Mouse (Mus musculus) embryonic facial prominence, embryonic 10.5 days (tissue): ENCODE results near the gene Rxfp1. TPM values are rescaled to one million over a fixed set of nuclear protein-coding genes. Genes with fewer than 3 reads are reported as not detected.
A peak's percentile ranks its signal among the peaks of the same experiment; 100 is the strongest.
"Not testable (repeated sequence)": the region's sequence is repeated elsewhere in the genome, so short reads cannot be mapped to it uniquely, and the experiment has no call there.

Source experiments
- DNase-seq: peaks from one replicate; pipeline ENCODE4 v3.0.0-alpha.2; 2017; ENCODE audit warnings: low spot score
- H3K27ac ChIP-seq: fragments of 300-500 bp; sonication (generic); replicated peaks from 2 replicates; pipeline ENCODE4 v1.5.1; 2016; ENCODE audit warnings: mild to moderate bottlenecking
- H3K27me3 ChIP-seq: fragments of 300-500 bp; sonication (generic); replicated peaks from 2 replicates; pipeline ENCODE4 v1.6.1; 2016; ENCODE audit warnings: low read depth, mild to moderate bottlenecking; ENCODE audit not compliant: poor library complexity, severe bottlenecking
- H3K36me3 ChIP-seq: fragments of 300-500 bp; sonication (generic); replicated peaks from 2 replicates; pipeline ENCODE4 v1.6.1; 2016; ENCODE audit warnings: mild to moderate bottlenecking, moderate library complexity
- H3K4me1 ChIP-seq: fragments of 300-500 bp; sonication (generic); 2 replicates; pipeline ENCODE4 v1.6.1; 2016
- H3K4me3 ChIP-seq: fragments of 300-500 bp; sonication (generic); 2 replicates; pipeline ENCODE4 v1.5.1; 2016; ENCODE audit warnings: mild to moderate bottlenecking, moderate library complexity
- H3K9me3 ChIP-seq: fragments of 300-500 bp; sonication (generic); 2 replicates; pipeline ENCODE4 v1.6.1; 2016; ENCODE audit warnings: mild to moderate bottlenecking
- WGBS: fragments of 180-500 bp; shearing (Covaris S2); methylation state at CpG from one replicate; pipeline ENCODE4 v1.1.7; 2016; 5-methylcytosine and 5-hydroxymethylcytosine counted together
- polyA plus RNA-seq: library from polyadenylated mRNA; unstranded; fragments of >200 nt; fragmentation: Nextera tagmentation; extraction: Ambion mirVana; gene quantifications from 2 replicates; pipeline ENCODE4 v1.2.1, GENCODE M21; 2016

Rxfp1 gene
- polyA plus RNA-seq, 1 experiment from 2014 or later, result 0.15 TPM

DNA sequence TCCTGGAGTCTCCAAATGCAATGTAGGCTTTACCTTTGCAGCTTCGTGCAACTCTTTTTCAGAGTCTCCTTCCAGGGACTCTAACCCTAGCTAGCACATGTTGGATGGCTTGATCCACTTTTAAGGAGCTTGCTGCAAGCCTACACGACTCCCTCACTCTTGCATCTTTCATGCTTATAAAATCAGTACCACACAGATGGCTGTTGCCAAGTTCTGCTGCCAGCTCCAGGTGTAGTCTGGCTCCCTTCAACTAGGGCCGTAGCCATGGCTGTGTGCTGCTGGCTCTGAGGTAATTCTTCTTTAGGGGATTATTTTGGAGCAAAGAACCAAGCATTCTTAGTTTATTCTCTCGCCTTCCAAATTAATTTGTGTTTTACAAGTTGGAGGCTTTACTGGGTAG is 34.5 kb downstream of the Rxfp1 start:
- Histone ChIP-seq H3K36me3 (no peaks in the 10 kb centered on the region), H3K27me3 (no peaks in the 10 kb centered on the region), H3K27ac (no peak overlapping the region), H3K4me1 (no peaks in the 10 kb centered on the region), H3K4me3 (no peak overlapping the region), H3K9me3 (no peaks in the 10 kb centered on the region)
- WGBS, result 83% methylated on average over 4 of the region's 4 CpGs
- DNase-seq, result no peak

DNA sequence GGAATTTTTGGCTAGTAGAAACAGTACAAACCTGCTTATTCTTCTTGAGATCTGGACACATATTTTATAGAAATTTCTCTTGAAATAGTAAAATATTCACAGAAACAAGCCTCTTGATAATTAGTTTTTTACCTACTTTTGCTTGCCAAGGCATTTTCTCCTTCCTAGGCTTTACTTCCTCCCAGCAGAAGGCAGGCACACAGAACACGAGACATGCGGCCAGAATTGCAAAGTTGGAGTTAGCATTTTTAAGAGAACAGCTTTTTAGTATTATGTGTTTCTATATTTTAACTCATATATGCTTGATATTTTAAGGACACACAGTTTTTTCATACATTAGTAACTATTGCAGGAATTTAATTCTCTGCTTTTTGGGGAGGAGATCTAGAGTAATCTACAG is 45.7 kb downstream of the Rxfp1 start:
- Histone ChIP-seq H3K9me3 (0 out of 2 replicates have a peak, but pooled peaks cover 3% of the 10 kb centered on the region), H3K4me1 (no peaks in the 10 kb centered on the region), H3K36me3 (no peaks in the 10 kb centered on the region), H3K4me3 (no peak overlapping the region), H3K27me3 (no peaks in the 10 kb centered on the region), H3K27ac (no peak overlapping the region)
- WGBS, result 91% methylated on average over 2 of the region's 2 CpGs
- DNase-seq, result no peak

DNA sequence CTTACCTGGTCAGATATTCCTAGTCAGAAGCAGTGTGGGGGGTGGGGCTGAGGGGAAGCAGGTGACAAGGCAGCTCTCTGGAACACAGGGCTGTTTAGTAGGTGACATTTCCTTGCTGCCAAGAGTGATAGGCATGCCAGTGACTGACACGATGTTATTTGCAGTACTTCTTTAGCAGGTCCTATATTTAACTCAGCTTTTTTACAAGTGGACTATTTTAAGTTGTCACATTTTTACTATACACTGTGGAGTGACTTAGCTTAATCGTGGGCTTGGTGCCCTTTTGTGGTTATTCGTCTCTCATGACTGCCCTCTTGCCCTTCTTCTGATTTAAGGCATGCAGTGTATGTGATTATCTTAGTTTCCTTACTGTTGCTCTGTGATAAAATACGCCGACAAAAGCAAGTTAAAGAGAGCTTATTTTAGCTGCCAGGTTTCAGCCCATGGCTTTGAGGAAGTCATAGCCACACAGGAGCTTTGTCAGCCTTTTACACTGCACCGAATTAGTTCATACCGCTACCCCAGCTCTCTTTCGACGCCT is 47.5 kb downstream of the Rxfp1 start:
- H3K27me3 ChIP-seq, result no peaks in the 10 kb centered on the region
- H3K27ac ChIP-seq, result no peak overlapping the region
- DNase-seq, result no peak
- no peaks in the 10 kb centered on the region for H3K4me1 ChIP-seq
- 90% methylated on average over 9 of the region's 9 CpGs for WGBS
- H3K9me3 ChIP-seq, result 0 out of 2 replicates have a peak, but pooled peaks cover 3% of the 10 kb centered on the region
- no peak overlapping the region for H3K4me3 ChIP-seq
- H3K36me3 ChIP-seq, result no peaks in the 10 kb centered on the region

DNA sequence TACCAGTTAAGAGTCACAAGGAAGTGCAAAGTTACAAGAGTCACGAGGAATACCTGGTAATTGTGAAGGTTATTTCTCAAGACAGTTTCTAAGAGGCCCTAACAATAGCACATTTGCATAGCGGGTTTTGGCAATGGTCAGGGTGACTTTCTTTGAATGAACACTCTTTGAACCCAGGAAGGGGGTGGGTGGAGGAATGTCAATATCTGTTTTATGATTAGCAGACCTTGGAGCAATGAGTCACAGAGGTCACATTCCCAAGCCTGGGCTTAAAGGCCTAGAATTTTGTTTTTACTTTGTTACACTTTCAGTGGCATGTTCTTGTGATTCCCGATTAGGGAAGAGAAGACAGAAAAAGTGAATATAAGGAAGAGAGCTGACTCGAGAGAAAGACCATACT is 49.6 kb downstream of the Rxfp1 start:
- not testable (repeated sequence) for H3K36me3 ChIP-seq, H3K27me3 ChIP-seq, H3K27ac ChIP-seq, DNase-seq, H3K4me3 ChIP-seq, H3K4me1 ChIP-seq, H3K9me3 ChIP-seq
- 81% methylated on average over 4 of the region's 4 CpGs for WGBS

DNA sequence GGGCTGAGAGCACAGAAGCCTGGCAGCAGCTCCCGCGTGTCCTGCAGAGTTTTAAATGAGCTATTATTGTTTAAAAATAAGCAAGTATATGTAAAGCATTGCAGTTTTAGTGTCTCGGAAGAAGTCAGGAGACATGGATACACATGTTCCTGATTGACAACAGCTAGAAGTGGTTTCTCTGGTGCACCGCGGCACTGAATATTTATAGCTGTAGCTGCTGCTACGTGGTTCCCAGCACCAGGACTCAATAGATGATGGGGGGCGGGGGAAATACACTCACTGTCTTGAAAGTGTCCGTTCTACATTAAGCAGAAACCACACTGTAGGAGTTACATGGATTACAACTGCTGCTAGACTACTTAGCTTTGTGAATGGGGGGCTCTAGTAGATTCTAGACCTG is 54.2 kb downstream of the Rxfp1 start:
- no peak for DNase-seq

DNA sequence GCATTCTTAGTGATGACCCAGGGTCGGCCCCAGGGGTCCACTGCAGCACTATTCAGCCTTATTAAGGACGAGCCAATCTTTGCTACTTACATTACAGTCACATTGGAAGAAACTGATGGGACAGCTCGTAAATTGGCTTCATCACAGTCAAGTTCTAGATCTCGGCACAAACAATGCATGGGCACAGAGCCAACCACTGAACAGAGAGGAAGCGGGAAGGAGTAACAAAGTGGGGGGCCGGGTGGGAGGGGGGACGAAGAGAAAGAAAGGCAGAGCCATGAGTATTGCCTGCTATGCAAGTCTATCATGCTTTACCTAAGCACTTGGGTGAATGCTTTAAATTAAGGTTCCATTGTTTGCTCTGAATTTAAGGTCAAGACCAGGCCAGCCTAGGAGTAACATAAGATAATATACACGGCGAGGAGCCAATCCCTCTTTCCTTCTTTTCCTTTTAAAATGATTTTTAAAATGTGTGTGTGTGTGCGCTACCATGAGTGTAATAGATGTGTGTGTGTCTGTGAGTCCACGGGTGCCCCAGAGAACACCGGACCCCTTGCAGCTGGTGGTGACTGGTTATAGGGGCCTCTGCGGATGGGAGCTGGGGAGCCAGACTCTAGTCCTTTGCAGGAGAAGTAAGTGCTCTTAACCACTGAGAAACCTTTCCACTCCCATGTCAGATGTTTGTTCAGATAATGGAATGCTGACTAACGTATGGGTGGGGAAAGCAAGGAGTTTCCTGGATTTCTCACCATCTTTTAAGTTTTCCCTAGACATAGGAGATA is 55.1 kb downstream of the Rxfp1 start:
- DNase-seq, result no peak
- no peaks in the 10 kb centered on the region for H3K9me3 ChIP-seq
- H3K36me3 ChIP-seq, result no peaks in the 10 kb centered on the region
- H3K4me1 ChIP-seq, result peaks cover 2% of the 10 kb centered on the region; the same call in 1 of the 2 replicates
- WGBS, result 75% methylated on average over 14 of the region's 14 CpGs
- no peak overlapping the region for H3K27ac ChIP-seq
- no peak overlapping the region for H3K4me3 ChIP-seq
- no peaks in the 10 kb centered on the region for H3K27me3 ChIP-seq

More for the DNA sequence above, 54.2 kb downstream of the Rxfp1 start:
- Histone ChIP-seq H3K4me3 (no peak overlapping the region), H3K36me3 (no peaks in the 10 kb centered on the region), H3K27ac (no peak overlapping the region), H3K4me1 (peaks cover 2% of the 10 kb centered on the region; the same call in 1 of the 2 replicates), H3K27me3 (no peaks in the 10 kb centered on the region), H3K9me3 (no peaks in the 10 kb centered on the region)
- 87% methylated on average over 8 of the region's 8 CpGs for WGBS

DNA sequence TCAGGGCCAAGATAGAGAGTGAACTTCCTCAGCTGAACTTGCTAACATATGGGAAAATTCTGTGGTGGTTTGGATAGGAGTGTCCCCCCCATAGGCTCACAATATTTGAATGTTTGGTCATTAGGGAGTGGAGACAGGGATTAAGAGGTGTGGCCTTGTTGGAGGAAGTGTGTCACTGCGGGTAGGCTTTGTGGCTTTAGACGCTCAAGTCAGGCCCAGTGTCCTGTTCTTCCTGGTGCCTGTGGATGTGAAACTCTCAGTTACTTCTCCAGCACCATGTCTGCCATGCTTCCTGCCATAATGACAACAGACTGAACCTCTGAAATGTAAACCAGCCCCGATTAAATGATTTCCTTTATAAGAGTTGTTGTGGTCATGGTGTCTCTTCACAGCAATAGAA is 61.3 kb downstream of the Rxfp1 start:
- Histone ChIP-seq H3K4me1 (peaks cover 6% of the 10 kb centered on the region; the same call in 1 of the 2 replicates), H3K27me3 (no peaks in the 10 kb centered on the region), H3K27ac (no peak overlapping the region), H3K9me3 (no peaks in the 10 kb centered on the region), H3K36me3 (no peaks in the 10 kb centered on the region), H3K4me3 (no peak overlapping the region)
- WGBS, result 89% methylated on average over 3 of the region's 3 CpGs
- DNase-seq, result no peak

DNA sequence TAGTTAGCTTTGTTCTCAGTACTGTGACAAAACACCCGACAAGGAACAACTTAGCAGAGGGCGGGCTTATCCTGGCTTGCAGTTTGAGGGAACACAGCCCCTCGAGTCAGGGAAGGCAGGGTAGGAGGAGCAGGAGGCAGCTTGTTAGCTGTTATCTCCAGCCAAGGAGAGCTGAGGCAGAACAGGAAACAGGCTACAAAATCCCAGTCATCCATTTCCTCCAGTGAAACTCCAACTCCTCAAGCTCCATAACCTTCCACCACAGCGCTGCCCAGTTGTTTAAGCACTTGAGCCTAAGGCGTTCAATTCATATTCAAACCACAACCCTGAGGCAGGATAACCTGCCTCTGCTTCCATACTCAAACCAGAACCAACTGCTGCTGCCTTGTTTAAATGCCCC is 63.0 kb downstream of the Rxfp1 start:
- 89% methylated on average over 5 of the region's 5 CpGs for WGBS
- Histone ChIP-seq H3K9me3 (no peaks in the 10 kb centered on the region), H3K27ac (no peak overlapping the region), H3K36me3 (no peaks in the 10 kb centered on the region), H3K4me1 (peaks cover 6% of the 10 kb centered on the region; the same call in 1 of the 2 replicates), H3K4me3 (no peak overlapping the region), H3K27me3 (no peaks in the 10 kb centered on the region)
- no peak for DNase-seq

DNA sequence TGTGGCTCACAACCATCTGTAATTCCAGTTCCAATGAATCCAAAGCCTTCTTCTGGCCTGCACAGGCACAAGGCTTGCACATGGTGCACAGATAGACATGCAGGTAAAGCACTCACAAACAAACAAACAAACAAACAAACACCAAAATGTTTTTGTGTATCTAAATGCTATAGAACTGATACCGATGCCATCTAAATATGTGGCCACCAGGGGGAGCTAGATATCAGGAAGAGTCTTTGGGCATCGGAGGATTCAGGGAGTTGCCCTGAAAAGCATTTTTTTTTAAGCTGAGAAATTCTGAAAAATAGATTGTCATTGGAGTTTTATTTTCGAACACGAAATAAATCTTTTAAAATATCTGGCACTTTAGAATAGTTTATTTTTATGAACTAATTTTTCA is 64.6 kb downstream of the Rxfp1 start:
- Histone ChIP-seq H3K36me3 (no peaks in the 10 kb centered on the region), H3K9me3 (no peaks in the 10 kb centered on the region), H3K4me3 (no peak overlapping the region), H3K4me1 (peaks cover 6% of the 10 kb centered on the region; the same call in 1 of the 2 replicates), H3K27ac (no peak overlapping the region), H3K27me3 (no peaks in the 10 kb centered on the region)
- WGBS, result 21% methylated on average over 4 of the region's 4 CpGs
- peak; percentile 56 for DNase-seq

DNA sequence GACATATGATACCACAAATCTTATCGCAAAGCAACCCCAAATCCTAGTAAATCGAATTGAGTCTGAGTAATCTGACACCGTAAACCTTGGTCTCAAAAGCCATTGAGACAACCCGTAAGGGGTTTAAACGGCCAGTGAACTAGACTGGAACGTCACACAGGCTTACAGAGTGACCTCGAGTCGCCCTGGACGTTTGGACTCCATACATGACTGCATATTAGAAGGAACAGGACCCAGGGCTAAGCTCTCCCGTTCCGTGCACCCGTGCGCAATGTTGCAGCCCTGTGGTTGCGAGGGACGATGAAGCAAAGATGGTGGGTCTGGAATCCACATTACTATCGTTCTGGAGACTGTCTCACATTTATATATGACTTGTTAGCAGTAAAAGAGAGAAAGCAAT is 65.5 kb downstream of the Rxfp1 start:
- Histone ChIP-seq H3K27ac (no peak overlapping the region), H3K36me3 (no peaks in the 10 kb centered on the region), H3K27me3 (no peaks in the 10 kb centered on the region), H3K4me3 (no peak overlapping the region), H3K4me1 (peaks cover 6% of the 10 kb centered on the region; the same call in 1 of the 2 replicates), H3K9me3 (no peaks in the 10 kb centered on the region)
- no peak for DNase-seq
- WGBS, result 79% methylated on average over 16 of the region's 16 CpGs

DNA sequence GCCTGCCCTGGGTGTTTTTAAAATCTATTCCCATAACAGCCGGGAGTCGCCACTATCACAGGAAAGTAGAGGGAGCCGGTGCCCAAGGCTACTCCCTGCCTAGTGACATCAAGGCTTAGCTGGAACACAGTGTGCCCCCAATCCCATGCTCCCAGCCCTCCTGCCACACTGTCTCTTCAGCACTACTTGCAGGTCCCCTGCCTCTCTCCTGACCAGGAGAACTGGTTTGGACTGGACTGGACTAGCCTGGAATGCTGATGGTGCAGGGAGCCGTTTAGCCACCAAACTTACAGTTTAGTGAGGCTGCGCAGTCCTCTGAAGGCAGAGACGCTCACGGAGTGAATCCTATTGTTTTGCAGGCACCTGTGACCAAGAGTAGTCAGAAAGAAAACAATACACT is 67.1 kb downstream of the Rxfp1 start:
- no peak for DNase-seq
- H3K4me3 ChIP-seq, result no peak overlapping the region

DNA sequence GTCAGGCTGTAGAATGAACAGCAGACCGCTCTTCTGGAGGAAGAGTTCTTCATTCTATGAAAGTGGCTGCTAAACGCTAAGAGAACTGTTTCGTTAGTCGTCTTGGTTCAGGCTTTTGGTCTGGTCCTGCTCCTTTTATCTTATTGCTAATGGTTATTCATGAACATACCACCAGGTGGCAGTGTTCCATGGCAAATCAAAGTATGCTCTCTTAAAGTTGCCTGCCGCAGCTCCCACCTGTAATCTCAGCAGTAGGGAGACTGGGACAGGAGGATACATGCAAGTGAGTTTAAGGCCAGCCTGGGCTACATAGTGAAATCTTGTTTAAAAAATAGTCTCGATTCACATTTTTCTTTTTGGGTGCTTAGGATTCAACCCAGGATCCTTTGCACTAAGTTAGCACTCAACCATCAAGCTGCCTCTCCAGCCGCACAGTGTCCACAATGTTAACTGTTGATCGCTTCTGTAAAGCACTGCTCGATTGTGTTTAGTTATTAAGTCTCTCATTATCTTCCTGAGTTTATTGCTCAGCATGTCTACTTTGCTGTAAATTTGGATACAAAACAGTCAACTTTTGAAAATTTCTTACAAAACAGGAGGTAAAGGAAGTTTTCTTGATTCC is 72.8 kb downstream of the Rxfp1 start:
- WGBS, result 44% methylated on average over 9 of the region's 9 CpGs
- Histone ChIP-seq H3K4me1 (no peaks in the 10 kb centered on the region), H3K27ac (no peak overlapping the region), H3K4me3 (no peak overlapping the region), H3K36me3 (no peaks in the 10 kb centered on the region), H3K9me3 (no peaks in the 10 kb centered on the region), H3K27me3 (no peaks in the 10 kb centered on the region)
- DNase-seq, result peak; percentile 50

More for the DNA sequence above, 67.1 kb downstream of the Rxfp1 start:
- Histone ChIP-seq H3K36me3 (no peaks in the 10 kb centered on the region), H3K27ac (no peak overlapping the region), H3K9me3 (no peaks in the 10 kb centered on the region), H3K4me1 (peaks cover 6% of the 10 kb centered on the region; the same call in 1 of the 2 replicates), H3K27me3 (no peaks in the 10 kb centered on the region)
- WGBS, result 79% methylated on average over 7 of the region's 7 CpGs

DNA sequence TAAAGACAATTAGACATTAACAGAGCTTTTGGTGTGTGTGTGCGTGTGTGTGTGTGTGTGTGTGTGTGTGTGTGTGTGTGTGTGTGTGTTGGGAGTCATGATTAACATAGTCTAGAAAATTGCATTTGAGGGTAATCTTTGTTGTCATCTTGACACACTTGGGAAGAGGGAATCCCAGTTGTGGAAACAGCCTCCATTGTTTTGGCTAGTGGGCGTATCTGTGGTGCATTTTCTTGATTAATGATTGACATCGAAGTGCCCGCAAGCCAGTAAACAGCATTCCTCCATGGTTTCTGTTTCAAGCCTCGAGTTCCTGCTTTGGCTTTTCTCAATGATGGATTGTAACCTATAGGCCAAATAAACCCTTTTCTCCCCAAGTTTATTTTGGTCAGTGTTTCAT is 81.0 kb downstream of the Rxfp1 start:
- Histone ChIP-seq H3K27ac (no peak overlapping the region), H3K4me3 (no peak overlapping the region), H3K4me1 (no peaks in the 10 kb centered on the region), H3K9me3 (no peaks in the 10 kb centered on the region), H3K36me3 (no peaks in the 10 kb centered on the region), H3K27me3 (no peaks in the 10 kb centered on the region)
- no peak for DNase-seq
- 73% methylated on average over 5 of the region's 5 CpGs for WGBS
